Mouse (Mus musculus): Measurements from ENCODE around the gene Gna15. TPM values are rescaled to one million over a fixed set of nuclear protein-coding genes. Genes with fewer than 3 reads are reported as not detected.

Gna15 gene
- polyA plus RNA-seq, 1 experiment from 2014 or later = not detected

DNA sequence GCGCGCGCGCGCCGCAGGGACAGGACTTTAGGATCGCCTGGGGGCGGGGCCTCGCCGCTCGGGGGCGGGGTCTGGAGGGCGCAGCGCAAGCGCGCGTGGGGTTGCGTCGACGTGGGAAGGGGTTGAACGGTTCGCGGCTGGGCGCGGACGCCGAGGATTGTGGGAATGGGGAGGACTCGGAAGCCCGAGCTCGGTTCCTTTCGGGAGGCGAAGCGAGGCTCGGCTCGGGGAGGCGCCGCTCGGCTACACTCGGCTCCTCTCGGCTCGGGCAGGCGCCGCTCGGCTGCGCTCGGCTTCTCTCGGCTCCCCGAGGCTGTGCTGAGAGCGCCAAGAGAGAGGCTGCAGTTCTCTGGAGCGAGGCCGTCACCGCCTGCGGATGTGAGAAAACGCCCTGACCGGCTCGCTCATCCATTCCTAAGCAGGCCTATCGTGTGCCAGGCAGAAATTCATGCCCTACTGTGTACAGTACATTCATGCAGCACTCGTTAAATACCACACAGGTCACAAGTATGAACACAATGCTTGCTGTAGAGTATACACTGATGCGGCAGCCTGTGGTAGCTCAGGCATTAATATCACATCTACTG lies 21.2 kb upstream of the Gna15 start, which contains the start of gene Gna11:
Gna11 (minus strand) TSS at position 30 of the 587 bp plus-strand sequence.
- DNase-seq (ENCODE audit: low read depth, low spot score) (peak; percentile 87), ATAC-seq (peak; percentile 91)
- POLR2A ChIA-PET = interaction anchor here (0.6 to 1.1 kb wide), 4 partner anchors 25 to 523 kb away, joined by 3 to 6 read pairs (median 5); partner anchors contain the start of gene Ncln
- TF ChIP-seq CTCF (IDR thresholded peaks at IDR 0.05) = no peak
- in situ Hi-C loops (cut with MboI; ENCODE audit: low pct_unique_long_range_greater_than_20kb) = no loop called here
- no peaks in the 10 kb centered on the region for H3K27me3 ChIP-seq
- CTCF ChIA-PET = no interaction called here

GRCm38 (mm10) chr10:81544296-81545160 lies 20.5 kb upstream of the Gna15 start:
- ChIA-PET CTCF (interaction anchor here (1.2 to 1.3 kb wide), 2 partner anchors 18 to 93 kb away, joined by 3 to 6 read pairs; no protein-coding TSS in a partner anchor), POLR2A (interaction anchor here (0.6 to 1.3 kb wide), 6 partner anchors 26 to 524 kb away, joined by 3 to 6 read pairs (median 4); partner anchors contain the start of gene Ncln)
- in situ Hi-C loops (cut with MboI; ENCODE audit: low pct_unique_long_range_greater_than_20kb) = no loop called here

GRCm38 (mm10) chr10:81543633-81544032 lies 19.6 kb upstream of the Gna15 start:
- no peak for ATAC-seq
- DNase-seq (ENCODE audit: low read depth, low spot score) = no peak
- no peak for TF ChIP-seq CTCF (IDR thresholded peaks at IDR 0.05)
- in situ Hi-C loops (cut with MboI; ENCODE audit: low pct_unique_long_range_greater_than_20kb) = no loop called here
- ChIA-PET POLR2A (interaction anchor here (0.7 to 1.3 kb wide), 2 partner anchors 27 to 31 kb away, joined by 3 read pairs; no protein-coding TSS in a partner anchor), CTCF (interaction anchor here (1.2 to 1.3 kb wide), 2 partner anchors 17 to 92 kb away, joined by 3 to 6 read pairs; no protein-coding TSS in a partner anchor)
- no peaks in the 10 kb centered on the region for H3K27me3 ChIP-seq

More at GRCm38 (mm10) chr10:81544296-81545160, 20.5 kb upstream of the Gna15 start:
- DNase-seq (ENCODE audit: low read depth, low spot score) (no peak), ATAC-seq (peak; percentile 4)
- no peak for TF ChIP-seq CTCF (IDR thresholded peaks at IDR 0.05)
- no peaks in the 10 kb centered on the region for H3K27me3 ChIP-seq

GRCm38 (mm10) chr10:81542727-81543460 lies 18.9 kb upstream of the Gna15 start:
- no peaks in the 10 kb centered on the region for H3K27me3 ChIP-seq
- DNase-seq (ENCODE audit: low read depth, low spot score) (no peak), ATAC-seq (no peak)
- in situ Hi-C loops (cut with MboI; ENCODE audit: low pct_unique_long_range_greater_than_20kb) = no loop called here
- no peak for TF ChIP-seq CTCF (IDR thresholded peaks at IDR 0.05)
- ChIA-PET POLR2A (interaction anchor here (1.3 kb wide), 1 partner anchor 28 kb away, joined by 3 read pairs; no protein-coding TSS in a partner anchor), CTCF (interaction anchor here (1.2 to 1.3 kb wide), 2 partner anchors 16 to 91 kb away, joined by 3 to 6 read pairs; no protein-coding TSS in a partner anchor)

- DNase-seq (ENCODE audit: low read depth, low spot score) (no peak), ATAC-seq (no peak)
- H3K27me3 ChIP-seq = no peaks in the 10 kb centered on the region
- CTCF ChIA-PET = interaction anchor here (1.5 kb wide), 1 partner anchor 10 kb away, joined by 5 read pairs; no protein-coding TSS in a partner anchor
- in situ Hi-C loops (cut with MboI; ENCODE audit: low pct_unique_long_range_greater_than_20kb) = no loop called here
- POLR2A ChIA-PET = no interaction called here
- TF ChIP-seq CTCF (IDR thresholded peaks at IDR 0.05) = no peak
Observed at GRCm38 (mm10) chr10:81541803-81542202, 17.8 kb upstream of the Gna15 start.

DNA sequence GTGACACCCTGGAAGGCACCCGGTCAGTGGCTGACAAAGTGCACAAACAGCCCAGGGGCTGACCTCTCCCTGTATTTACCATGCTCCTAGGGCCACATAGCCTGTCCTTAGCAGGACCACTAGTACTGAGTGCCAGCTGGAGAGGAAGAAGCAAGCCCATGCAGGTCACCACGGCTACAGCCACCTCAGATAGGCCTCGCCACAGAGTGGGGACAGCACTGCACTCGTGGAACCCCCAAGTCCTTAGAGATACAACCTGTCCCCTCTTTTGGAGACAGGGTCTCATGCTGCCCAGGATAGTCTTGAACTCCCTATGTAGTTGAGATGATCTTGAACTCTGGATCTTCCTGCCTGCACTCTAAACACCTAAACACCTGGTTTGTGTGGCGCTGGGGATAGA lies 17.3 kb upstream of the Gna15 start:
- H3K27me3 ChIP-seq = no peaks in the 10 kb centered on the region
- DNase-seq (ENCODE audit: low read depth, low spot score) = no peak
- ATAC-seq = no peak
- no peak for TF ChIP-seq CTCF (IDR thresholded peaks at IDR 0.05)
- CTCF ChIA-PET = interaction anchor here (1.5 kb wide), 1 partner anchor 10 kb away, joined by 5 read pairs; no protein-coding TSS in a partner anchor
- in situ Hi-C loops (cut with MboI; ENCODE audit: low pct_unique_long_range_greater_than_20kb) = no loop called here
- POLR2A ChIA-PET = no interaction called here

DNA sequence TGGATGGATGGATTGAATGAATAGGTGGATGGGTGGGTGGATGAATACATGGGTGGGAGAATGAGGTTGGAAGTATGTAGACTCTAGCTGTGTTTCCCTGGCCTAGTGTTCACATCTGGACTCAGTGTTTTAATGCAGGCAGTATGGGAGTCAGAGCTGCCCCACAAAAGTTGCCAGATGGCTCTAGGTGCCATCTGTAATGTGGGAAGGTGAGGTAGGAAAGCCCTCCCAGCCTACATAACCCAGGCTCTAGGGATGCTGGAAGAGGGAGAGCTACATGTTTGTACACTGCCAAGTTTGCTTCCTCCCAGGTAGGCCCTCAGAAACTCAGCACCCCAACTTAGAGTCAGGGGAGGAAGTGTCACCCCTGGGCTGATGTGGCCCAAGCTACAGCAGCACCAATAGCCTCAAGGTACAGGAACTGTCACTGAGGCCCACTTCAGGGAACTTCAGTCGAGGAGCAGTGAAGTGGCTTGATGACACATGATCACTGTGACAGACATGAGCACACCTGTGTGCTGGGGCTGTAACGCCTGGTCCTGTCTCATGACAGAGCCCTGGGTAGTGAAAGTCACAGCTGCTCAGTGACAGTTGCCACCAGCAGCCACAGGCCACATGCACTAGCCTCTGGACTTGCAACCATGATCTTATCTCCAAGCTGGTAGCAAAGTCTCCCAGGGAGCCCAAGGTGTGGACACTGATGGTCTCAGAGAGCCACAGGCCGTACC lies 14.5 kb upstream of the Gna15 start:
- H3K27me3 ChIP-seq = no peaks in the 10 kb centered on the region
- ChIA-PET CTCF (interaction anchor here (1.0 to 1.5 kb wide), 2 partner anchors 12 to 35 kb away, joined by 3 to 4 read pairs; no protein-coding TSS in a partner anchor), POLR2A (no interaction called here)
- in situ Hi-C loops (cut with MboI; ENCODE audit: low pct_unique_long_range_greater_than_20kb) = no loop called here
- no peak for TF ChIP-seq CTCF (IDR thresholded peaks at IDR 0.05)
- ATAC-seq = no peak
- no peak for DNase-seq (ENCODE audit: low read depth, low spot score)

DNA sequence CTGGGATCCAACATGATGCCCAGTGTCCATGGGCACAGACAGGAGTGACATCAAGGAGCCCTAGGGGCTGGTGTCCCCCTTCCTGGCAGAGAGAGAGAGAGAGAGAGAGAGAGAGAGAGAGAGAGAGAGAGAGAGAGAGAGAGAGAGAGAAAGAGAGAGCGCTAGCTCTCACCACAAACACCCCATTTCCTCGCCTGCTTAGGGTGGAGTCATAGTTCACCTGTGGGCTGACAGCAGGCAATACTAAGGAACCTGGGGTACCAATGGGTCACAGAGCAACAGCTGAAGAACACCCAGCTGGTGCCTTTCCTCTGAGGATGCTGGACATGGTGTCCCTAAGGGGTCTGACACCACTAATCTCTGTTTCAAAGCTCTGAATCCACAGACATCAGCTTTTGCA lies 13.4 kb upstream of the Gna15 start:
- no peak for DNase-seq (ENCODE audit: low read depth, low spot score)
- no peaks in the 10 kb centered on the region for H3K27me3 ChIP-seq
- in situ Hi-C loops (cut with MboI; ENCODE audit: low pct_unique_long_range_greater_than_20kb) = no loop called here
- CTCF ChIA-PET = interaction anchor here (1.5 kb wide), 1 partner anchor 34 kb away, joined by 4 read pairs; no protein-coding TSS in a partner anchor
- no peak for ATAC-seq
- POLR2A ChIA-PET = no interaction called here
- TF ChIP-seq CTCF (IDR thresholded peaks at IDR 0.05) = no peak

DNA sequence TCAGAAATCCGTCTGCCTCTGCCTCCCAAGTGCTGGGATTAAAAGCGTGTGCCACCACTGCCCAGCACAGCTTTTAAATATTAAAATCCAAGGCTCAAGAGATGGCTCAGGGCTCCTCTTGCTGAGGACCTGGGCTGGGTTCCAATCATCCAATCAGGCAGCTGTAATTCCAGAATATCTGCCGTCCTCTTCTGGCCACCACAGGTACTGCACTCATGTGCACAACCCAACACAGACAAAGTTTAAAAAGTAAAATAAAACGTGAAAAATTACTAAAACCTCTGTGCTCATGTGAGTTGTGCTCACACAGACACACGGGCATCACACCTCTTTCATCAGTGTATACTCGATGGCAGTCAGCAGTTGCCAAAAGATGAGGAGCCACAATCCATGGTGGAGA lies 12.7 kb upstream of the Gna15 start:
- in situ Hi-C loops (cut with MboI; ENCODE audit: low pct_unique_long_range_greater_than_20kb) = no loop called here
- TF ChIP-seq CTCF (IDR thresholded peaks at IDR 0.05) = no peak

More for the DNA sequence above, 12.7 kb upstream of the Gna15 start:
- no peak for DNase-seq (ENCODE audit: low read depth, low spot score)
- no peak for ATAC-seq
- no peaks in the 10 kb centered on the region for H3K27me3 ChIP-seq
- ChIA-PET POLR2A (no interaction called here), CTCF (interaction anchor here (1.0 to 1.4 kb wide), 4 partner anchors 10 to 34 kb away, joined by 3 to 5 read pairs (median 4); no protein-coding TSS in a partner anchor)
